In genomic region chrX:142490093-142490717, GRCm38 (mm10) we compare ENCODE assay signal across 11 mouse cellular contexts.
DNase-seq lines count a peak whose midpoint lies in the region; ATAC-seq and TF ChIP-seq lines count a peak whose summit lies in the region.
"Had no signal": no experiment of that assay in that cellular context is flagged by ENCODE, and none has a peak within 500 bp of the region (broad histone marks: within the 10 kb centered on the region; RNA-seq: fewer than 3 reads in every experiment).

No protein-coding gene starts in this region.

- no peaks in the 10 kb centered on the region for H3K9me3 ChIP-seq in intestine, embryonic 16.5 days (ENCODE audit: control insufficient read depth, low read length)
- H3K9me3 ChIP-seq: G1E; midbrain, embryonic 15.5 days had no signal

- DNase-seq in gastrocnemius, adult 2 months = peak; percentile 49
- no peak for DNase-seq in gastrocnemius, postnatal 25 days
- peak; percentile 5 for DNase-seq in ovary, postnatal 14 days (ENCODE audit: low spot score)
- no peak for DNase-seq in ovary, postnatal 10 days (ENCODE audit: low spot score)
- DNase-seq in yolk sac, embryonic 10.5 days (ENCODE audit: low spot score) = peak; percentile 72
- no peak for DNase-seq in cerebellum, adult 9-11 months
- DNase-seq: cerebellum, adult 8-10 months had no signal

- intact Hi-C loops in gastrocnemius, adult 2 months (cut with DNase I) = no loop called here

- no peak overlapping the region for H3K27ac ChIP-seq in gastrocnemius, adult 2 months
- no peak overlapping the region for H3K27ac ChIP-seq in intestine, embryonic 16.5 days (ENCODE audit: low read length)
- H3K27ac ChIP-seq: midbrain, embryonic 15.5 days had no signal

- no peaks in the 10 kb centered on the region for H3K36me3 ChIP-seq in intestine, embryonic 16.5 days (ENCODE audit: control insufficient read depth, insufficient read depth, low read length)
- H3K36me3 ChIP-seq: G1E; midbrain, embryonic 15.5 days had no signal

- H3K4me1 ChIP-seq in intestine, embryonic 16.5 days (ENCODE audit: control insufficient read depth, insufficient read depth, low read length) = no peaks in the 10 kb centered on the region
- H3K4me1 ChIP-seq: midbrain, embryonic 15.5 days had no signal

- peak; percentile 81 for ATAC-seq in intestine, embryonic 16.5 days
- ATAC-seq in cerebellum, adult (ENCODE audit: insufficient number of reproducible peaks, low FRiP score, low TSS enrichment) = no peak
- ATAC-seq: midbrain, embryonic 15.5 days had no signal

- no peak overlapping the region for H3K4me3 ChIP-seq in gastrocnemius, adult 2 months
- no peak overlapping the region for H3K4me3 ChIP-seq in intestine, embryonic 16.5 days (ENCODE audit: low read length)
- H3K4me3 ChIP-seq: midbrain, embryonic 15.5 days had no signal

- 48% methylated on average over 8 of the region's 8 CpGs for WGBS in intestine, embryonic 16.5 days

- no peak overlapping the region for H3K4me2 ChIP-seq in intestine, embryonic 16.5 days (ENCODE audit: low read depth, low read length)
- H3K4me2 ChIP-seq: midbrain, embryonic 15.5 days had no signal

- H3K27me3 ChIP-seq in intestine, embryonic 16.5 days (replicated peaks; ENCODE audit: control insufficient read depth, insufficient read depth, low read length) = no peaks in the 10 kb centered on the region

- no peak for TF ChIP-seq CTCF in gastrocnemius, adult 2 months (IDR thresholded peaks at IDR 0.05)

- H3K9ac ChIP-seq in intestine, embryonic 16.5 days (ENCODE audit: low read depth, low read length) = no peak overlapping the region
- H3K9ac ChIP-seq: midbrain, embryonic 15.5 days had no signal

Comparison
In these comparisons a context has a peak if more than half of its experiments do, and no peak if none do; other contexts are left out.
1. DNase-seq: peak in gastrocnemius, adult 2 months (single experiment), ovary, postnatal 14 days (single experiment) and yolk sac, embryonic 10.5 days (single experiment); none in gastrocnemius, postnatal 25 days (single experiment), ovary, postnatal 10 days (single experiment) and cerebellum, adult 9-11 months (single experiment).